ENCODE assay signal across 9 mouse cellular contexts in the genomic region with DNA sequence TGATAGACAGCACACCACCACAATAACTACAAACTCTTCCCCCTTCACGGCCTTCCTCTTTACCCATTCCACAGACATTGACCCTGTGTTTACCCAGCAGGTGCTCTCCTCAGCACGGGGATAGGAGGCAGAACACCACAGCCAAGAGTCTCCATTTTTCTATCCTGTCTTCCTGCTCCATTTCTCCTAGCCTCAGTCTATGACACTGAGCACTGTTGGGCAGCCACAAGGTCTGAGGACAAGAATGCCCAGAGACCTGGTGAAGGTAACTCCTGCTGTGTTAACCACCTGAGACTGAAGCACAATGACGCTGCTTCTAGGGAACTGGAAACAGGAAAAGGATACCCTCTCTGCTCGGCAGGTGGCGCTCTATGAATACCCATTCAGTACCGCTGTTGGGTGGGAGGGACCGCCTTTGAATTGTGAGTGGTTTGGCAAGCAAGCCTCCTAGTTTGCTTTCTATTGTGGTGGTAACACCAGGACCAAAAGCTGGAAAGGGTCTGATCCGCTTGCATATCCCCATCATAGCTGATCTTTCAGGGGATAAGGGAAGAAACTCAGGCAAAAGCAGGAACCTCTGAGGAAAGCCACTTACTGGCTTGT. TPM values are rescaled to one million over a fixed set of nuclear protein-coding genes. Genes with fewer than 3 reads are reported as not detected.
A peak's percentile ranks its signal among the peaks of the same experiment; 100 is the strongest.
DNase-seq lines count a peak whose midpoint lies in the region; ATAC-seq and TF ChIP-seq lines count a peak whose summit lies in the region.
"Had no signal": no experiment of that assay in that cellular context is flagged by ENCODE, and none has a peak within 500 bp of the region (broad histone marks: within the 10 kb centered on the region; RNA-seq: fewer than 3 reads in every experiment).

No protein-coding gene starts in this region.

- DNase-seq in 3T3-L1 (ENCODE audit: low read depth, low spot score) (peak; percentile 81), WW6 (ENCODE audit: low read depth, low spot score) (peak; percentile 63)
- DNase-seq in cerebellum, postnatal 25 days, result peak; percentile 66 to 78
- peak; percentile 76 to 79 for DNase-seq in frontal cortex, postnatal 36 days (ENCODE audit: low spot score in 2 of 2)
- peak; percentile 76 for DNase-seq in kidney, adult 2 months
- DNase-seq in limb, embryonic 14.5 days (ENCODE audit: low spot score), result peak; percentile 86
- DNase-seq in natural killer cell, adult 2 months (ENCODE audit: low spot score in 2 of 2), result peak; percentile 60 to 71

- H3K4me3 ChIP-seq in kidney, adult 2 months (ENCODE audit: insufficient read depth, low read depth, low read length), result no peak overlapping the region
- H3K4me3 ChIP-seq in limb, embryonic 14.5 days (replicated peaks; ENCODE audit: low read length), result no peak overlapping the region
- no peak overlapping the region for H3K4me3 ChIP-seq in stomach, embryonic 15.5 days (replicated peaks)
- H3K4me3 ChIP-seq: embryonic facial prominence, embryonic 12.5 days had no signal

- no peaks in the 10 kb centered on the region for H3K4me1 ChIP-seq in kidney, adult 2 months (ENCODE audit: control insufficient read depth, insufficient read depth, low read length)
- H3K4me1 ChIP-seq in limb, embryonic 14.5 days (ENCODE audit: control insufficient read depth, insufficient read depth, low read length), result no peaks in the 10 kb centered on the region
- no peaks in the 10 kb centered on the region for H3K4me1 ChIP-seq in stomach, embryonic 15.5 days
- H3K4me1 ChIP-seq: embryonic facial prominence, embryonic 12.5 days had no signal

- no peak for ATAC-seq in limb, embryonic 14.5 days (ENCODE audit: low FRiP score, low read depth)
- peak; percentile 70 for ATAC-seq in stomach, embryonic 15.5 days (ENCODE audit: insufficient read depth, low FRiP score, low read depth)

- H3K9me3 ChIP-seq in limb, embryonic 14.5 days (ENCODE audit: control insufficient read depth, low read length), result no peaks in the 10 kb centered on the region
- no peaks in the 10 kb centered on the region for H3K9me3 ChIP-seq in stomach, embryonic 15.5 days
- H3K9me3 ChIP-seq: embryonic facial prominence, embryonic 12.5 days had no signal

- 42% methylated on average over 8 of the region's 8 CpGs for WGBS in kidney, adult 2 months
- WGBS in limb, embryonic 14.5 days, result 56% methylated on average over 8 of the region's 8 CpGs
- WGBS in stomach, embryonic 15.5 days, result 44% methylated on average over 8 of the region's 8 CpGs

- no peaks in the 10 kb centered on the region for H3K36me3 ChIP-seq in kidney, adult 2 months (ENCODE audit: control insufficient read depth, insufficient read depth, low read length)
- H3K36me3 ChIP-seq in limb, embryonic 14.5 days (ENCODE audit: control insufficient read depth, insufficient read depth, low read length), result peaks cover 66% of the 10 kb centered on the region
- H3K36me3 ChIP-seq in stomach, embryonic 15.5 days, result peaks cover 19% of the 10 kb centered on the region

- H3K27ac ChIP-seq in kidney, adult 2 months (ENCODE audit: insufficient read depth, low read depth, low read length), result no peak overlapping the region
- H3K27ac ChIP-seq in limb, embryonic 14.5 days (replicated peaks; ENCODE audit: low read depth, low read length), result no peak overlapping the region
- no peak overlapping the region for H3K27ac ChIP-seq in stomach, embryonic 15.5 days
- H3K27ac ChIP-seq: embryonic facial prominence, embryonic 12.5 days had no signal

- no peak overlapping the region for H3K4me2 ChIP-seq in limb, embryonic 14.5 days (replicated peaks; ENCODE audit: low read depth, low read length, severe bottlenecking)
- no peak overlapping the region for H3K4me2 ChIP-seq in stomach, embryonic 15.5 days
- H3K4me2 ChIP-seq: embryonic facial prominence, embryonic 12.5 days had no signal

- no peak for TF ChIP-seq POLR2A in kidney, adult 2 months (IDR thresholded peaks at IDR 0.05; ENCODE audit: low read depth, low read length)
- TF ChIP-seq POLR2A in limb, embryonic 14.5 days (IDR thresholded peaks at IDR 0.05; ENCODE audit: borderline replicate concordance, extremely low read depth, insufficient read depth, insufficient read length), result no peak

- H3K27me3 ChIP-seq in kidney, adult 2 months (replicated peaks; ENCODE audit: control insufficient read depth, insufficient read depth, low read length), result no peaks in the 10 kb centered on the region
- no peaks in the 10 kb centered on the region for H3K27me3 ChIP-seq in limb, embryonic 14.5 days (ENCODE audit: control insufficient read depth, insufficient read depth, low read length)
- H3K27me3 ChIP-seq in stomach, embryonic 15.5 days (replicated peaks), result no peaks in the 10 kb centered on the region
- H3K27me3 ChIP-seq: embryonic facial prominence, embryonic 12.5 days had no signal

- TF ChIP-seq CTCF in kidney, adult 2 months (conservative IDR thresholded peaks at IDR 0.05; ENCODE audit: insufficient read depth, insufficient read length, low read depth, low read length), result peak; percentile 91

- no peak overlapping the region for H3K9ac ChIP-seq in limb, embryonic 14.5 days (ENCODE audit: low read depth, low read length, severe bottlenecking)
- H3K9ac ChIP-seq in stomach, embryonic 15.5 days, result no peak overlapping the region
- H3K9ac ChIP-seq: embryonic facial prominence, embryonic 12.5 days had no signal

RNA-seq across cellular contexts. Expression of a gene that starts 13.4 kb away (rescaled TPM):
- 23.5 and 26.2 TPM in 2 replicates for polyA plus RNA-seq in kidney, adult 2 months (2012; rRNA removed)
- polyA plus RNA-seq in limb, embryonic 14.5 days (2012; rRNA removed), result 59.0 and 63.5 TPM in 2 replicates
- 59.3 and 70.3 TPM in 2 replicates for polyA plus RNA-seq in limb, embryonic 14.5 days (2014; fragmentation: Nextera tagmentation; extraction: Ambion mirVana)
- 41.8 and 44.7 TPM in 2 replicates for polyA plus RNA-seq in stomach, embryonic 15.5 days (2015; fragmentation: Nextera tagmentation; extraction: Ambion mirVana)

RNA-seq across cellular contexts. Expression of a gene that starts 14.2 kb away (rescaled TPM):
- 15.4 and 16.5 TPM in 2 replicates for polyA plus RNA-seq in kidney, adult 2 months (2012; rRNA removed)
- 15.5 and 17.0 TPM in 2 replicates for polyA plus RNA-seq in limb, embryonic 14.5 days (2012; rRNA removed)
- 20.9 and 21.2 TPM in 2 replicates for polyA plus RNA-seq in limb, embryonic 14.5 days (2014; fragmentation: Nextera tagmentation; extraction: Ambion mirVana)
- polyA plus RNA-seq in stomach, embryonic 15.5 days (2015; fragmentation: Nextera tagmentation; extraction: Ambion mirVana), result 25.3 and 27.3 TPM in 2 replicates

RNA-seq across cellular contexts. Expression of a gene that starts 21.9 kb away (rescaled TPM):
- 42.9 and 48.7 TPM in 2 replicates for polyA plus RNA-seq in kidney, adult 2 months (2012; rRNA removed)
- polyA plus RNA-seq in limb, embryonic 14.5 days (2012; rRNA removed), result 309 and 389 TPM in 2 replicates
- 146 and 160 TPM in 2 replicates for polyA plus RNA-seq in limb, embryonic 14.5 days (2014; fragmentation: Nextera tagmentation; extraction: Ambion mirVana)
- 90.8 and 103 TPM in 2 replicates for polyA plus RNA-seq in stomach, embryonic 15.5 days (2015; fragmentation: Nextera tagmentation; extraction: Ambion mirVana)
